In genomic region chr13:76633707-76634106, GRCm38 (mm10) we compare ENCODE assay signal across 24 mouse cellular contexts.
DNase-seq lines count a peak whose midpoint lies in the region; ATAC-seq lines count a peak whose summit lies in the region.
"Had no signal": no experiment of that assay in that cellular context is flagged by ENCODE, and none has a peak within 500 bp of the region (broad histone marks: within the 10 kb centered on the region; RNA-seq: fewer than 3 reads in every experiment).

No protein-coding gene starts in this region.

- ATAC-seq in frontal cortex, adult (ENCODE audit: low TSS enrichment): peak; percentile 90
- peak; percentile 73 to 86; a peak in 3 of 4 replicates for ATAC-seq in hematopoietic stem cell, adult 5-6 weeks (replicated peaks in 1 of 2; ENCODE audit: insufficient read depth in 1 of 2, low FRiP score in 2 of 2, low TSS enrichment in 1 of 2, low read depth in 1 of 2, poor library complexity in 2 of 2, severe bottlenecking in 2 of 2)
- no peak for ATAC-seq in hindbrain, embryonic 13.5 days (ENCODE audit: low FRiP score)
- ATAC-seq in intestine, embryonic 15.5 days: no peak
- ATAC-seq: forebrain, embryonic 16.5 days; hindbrain, postnatal 0 days; midbrain, embryonic 13.5 days had no signal

- 97% methylated on average over 1 of the region's 1 CpGs for WGBS in hindbrain, embryonic 13.5 days
- 89% methylated on average over 1 of the region's 1 CpGs for WGBS in intestine, embryonic 15.5 days

- no peaks in the 10 kb centered on the region for H3K36me3 ChIP-seq in hindbrain, embryonic 13.5 days
- no peaks in the 10 kb centered on the region for H3K36me3 ChIP-seq in intestine, embryonic 15.5 days
- H3K36me3 ChIP-seq: embryonic facial prominence, embryonic 15.5 days; heart, embryonic 15.5 days; limb, embryonic 15.5 days; liver, embryonic 15.5 days; midbrain, embryonic 13.5 days; neural tube, embryonic 15.5 days had no signal

- no peak overlapping the region for H3K4me2 ChIP-seq in hindbrain, embryonic 13.5 days
- no peak overlapping the region for H3K4me2 ChIP-seq in intestine, embryonic 15.5 days (replicated peaks)
- H3K4me2 ChIP-seq: embryonic facial prominence, embryonic 15.5 days; heart, embryonic 15.5 days; limb, embryonic 15.5 days; liver, embryonic 15.5 days; midbrain, embryonic 13.5 days; neural tube, embryonic 15.5 days had no signal

- H3K27ac ChIP-seq in hindbrain, embryonic 13.5 days: no peak overlapping the region
- H3K27ac ChIP-seq in intestine, embryonic 15.5 days: no peak overlapping the region
- H3K27ac ChIP-seq: embryonic facial prominence, embryonic 15.5 days; heart, embryonic 15.5 days; hindbrain, postnatal 0 days; kidney, postnatal 0 days; limb, embryonic 15.5 days; liver, embryonic 15.5 days; midbrain, embryonic 13.5 days; neural tube, embryonic 15.5 days; stomach, postnatal 0 days had no signal

- H3K9me3 ChIP-seq in hindbrain, embryonic 13.5 days: no peaks in the 10 kb centered on the region
- no peaks in the 10 kb centered on the region for H3K9me3 ChIP-seq in intestine, embryonic 15.5 days
- H3K9me3 ChIP-seq: embryonic facial prominence, embryonic 15.5 days; heart, embryonic 15.5 days; limb, embryonic 15.5 days; liver, embryonic 15.5 days; midbrain, embryonic 13.5 days; neural tube, embryonic 15.5 days had no signal

- no peak overlapping the region for H3K4me3 ChIP-seq in hindbrain, embryonic 13.5 days
- H3K4me3 ChIP-seq in intestine, embryonic 15.5 days (replicated peaks): no peak overlapping the region
- H3K4me3 ChIP-seq: embryonic facial prominence, embryonic 15.5 days; heart, embryonic 15.5 days; limb, embryonic 15.5 days; liver, embryonic 15.5 days; midbrain, embryonic 13.5 days; neural tube, embryonic 15.5 days had no signal

- no peaks in the 10 kb centered on the region for H3K27me3 ChIP-seq in hindbrain, embryonic 13.5 days
- H3K27me3 ChIP-seq in intestine, embryonic 15.5 days (replicated peaks): no peaks in the 10 kb centered on the region
- H3K27me3 ChIP-seq: CH12.LX; embryonic facial prominence, embryonic 15.5 days; heart, embryonic 15.5 days; limb, embryonic 15.5 days; liver, embryonic 15.5 days; midbrain, embryonic 13.5 days; neural tube, embryonic 15.5 days had no signal

- H3K9ac ChIP-seq in hindbrain, embryonic 13.5 days: no peak overlapping the region
- no peak overlapping the region for H3K9ac ChIP-seq in intestine, embryonic 15.5 days
- H3K9ac ChIP-seq: embryonic facial prominence, embryonic 15.5 days; heart, embryonic 15.5 days; limb, embryonic 15.5 days; liver, embryonic 15.5 days; midbrain, embryonic 13.5 days; neural tube, embryonic 15.5 days had no signal

- no peak for DNase-seq in frontal cortex, postnatal 10 days (ENCODE audit: low spot score in 2 of 2)
- DNase-seq in right cerebral cortex, adult 18-20 months: peak; percentile 21
- DNase-seq in right cerebral cortex, postnatal 14 days: no peak
- no peak for DNase-seq in thymus, postnatal 25 days
- DNase-seq: cerebellum, postnatal 10 days; embryo, embryonic 11 days; heart, postnatal 4 days; kidney, adult 11 months; lung, postnatal 4 days had no signal

- H3K4me1 ChIP-seq in hindbrain, embryonic 13.5 days (replicated peaks): no peaks in the 10 kb centered on the region
- H3K4me1 ChIP-seq in intestine, embryonic 15.5 days (replicated peaks): no peaks in the 10 kb centered on the region
- H3K4me1 ChIP-seq: embryonic facial prominence, embryonic 15.5 days; heart, embryonic 15.5 days; limb, embryonic 15.5 days; liver, embryonic 15.5 days; midbrain, embryonic 13.5 days; neural tube, embryonic 15.5 days had no signal

Comparison
In these comparisons a context has a peak if more than half of its experiments do, and no peak if none do; other contexts are left out.
1. ATAC-seq: peak in frontal cortex, adult (single experiment) and hematopoietic stem cell, adult 5-6 weeks (2 of 2); none in hindbrain, embryonic 13.5 days (single experiment) and intestine, embryonic 15.5 days (single experiment).